Mouse (Mus musculus) megakaryocyte-erythroid progenitor cell, adult 5-6 weeks (primary cell): Measurements from ENCODE around the gene Ano1. TPM values are rescaled to one million over a fixed set of nuclear protein-coding genes. Genes with fewer than 3 reads are reported as not detected.

ENCODE experiments used
- ATAC-seq: replicated peaks from 2 replicates; pipeline ENCODE4 v1.8.0; 2016; ENCODE audit warnings: mild to moderate bottlenecking, inconsistent platforms; ENCODE audit not compliant: severe bottlenecking, poor library complexity, low FRiP score, low TSS enrichment
- total RNA-seq, 2 experiments: library from RNA; stranded (forward) in 1 of 2; stranded (reverse) in 1 of 2; fragments of 200-1000, 215-1000 nt in 1 of 2; fragments of >200 nt in 1 of 2; fragmentation: Nextera tagmentation in 1 of 2; gene quantifications; 2 replicates each; pipeline ENCODE4 v1.2.3; 2014 to 2017

The Ano1 gene
- 1.4 TPM in 1 of 2 replicates, not detected in the other for total RNA-seq (2014; fragmentation: Nextera tagmentation)
- not detected in 2 replicates for total RNA-seq (2017)

DNA sequence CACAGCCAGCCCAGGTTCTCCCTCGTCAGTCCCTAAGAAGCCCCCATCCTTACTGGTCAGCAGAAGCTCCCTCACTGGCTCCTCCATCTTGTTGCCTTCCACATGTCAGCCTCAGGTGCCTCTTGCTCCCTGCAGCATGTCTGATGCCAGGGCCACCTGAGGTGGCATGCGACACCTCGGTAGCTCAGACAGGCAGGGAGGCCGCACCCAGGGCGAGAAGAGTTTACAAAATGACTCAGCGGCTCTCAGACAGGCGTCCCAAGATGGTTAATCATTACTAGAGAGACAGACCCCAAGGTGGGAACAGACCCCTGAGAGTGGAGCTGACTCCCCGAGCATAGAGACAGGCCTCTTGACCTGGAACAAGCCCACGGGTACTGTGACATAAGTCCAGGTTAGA lies at the start of gene Ano1:
Gene Ano1 (minus strand): TSS at position 142 of the 400 bp plus-strand sequence.
- no peak for ATAC-seq

DNA sequence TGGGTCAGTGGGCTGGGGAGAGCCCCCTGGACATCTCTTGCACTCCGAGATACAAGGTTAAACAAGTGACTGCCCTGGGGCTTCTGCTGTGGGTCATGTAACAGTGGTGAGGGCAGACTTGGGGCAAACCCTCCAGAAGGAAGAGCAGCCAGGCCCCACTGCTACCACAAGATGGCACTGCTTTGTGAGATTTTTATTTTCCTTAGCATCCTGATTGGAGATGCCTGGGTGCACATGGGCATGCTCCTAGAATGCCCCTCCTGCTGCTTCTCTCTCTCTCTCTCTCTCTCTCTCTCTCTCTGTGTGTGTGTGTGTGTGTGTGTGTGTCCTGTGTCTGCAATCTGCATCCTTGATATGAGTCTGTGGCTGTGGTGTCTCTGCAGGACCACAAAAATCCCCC lies 46.7 kb upstream of the Ano1 start:
- peak; percentile 56; the same call in 1 of the 2 replicates for ATAC-seq

- no peak for ATAC-seq
Measured at GRCm38 (mm10) chr7:144796986-144797735, 45.4 kb upstream of the Ano1 start.

GRCm38 (mm10) chr7:144795976-144796474 lies 44.3 kb upstream of the Ano1 start:
- no peak for ATAC-seq

DNA sequence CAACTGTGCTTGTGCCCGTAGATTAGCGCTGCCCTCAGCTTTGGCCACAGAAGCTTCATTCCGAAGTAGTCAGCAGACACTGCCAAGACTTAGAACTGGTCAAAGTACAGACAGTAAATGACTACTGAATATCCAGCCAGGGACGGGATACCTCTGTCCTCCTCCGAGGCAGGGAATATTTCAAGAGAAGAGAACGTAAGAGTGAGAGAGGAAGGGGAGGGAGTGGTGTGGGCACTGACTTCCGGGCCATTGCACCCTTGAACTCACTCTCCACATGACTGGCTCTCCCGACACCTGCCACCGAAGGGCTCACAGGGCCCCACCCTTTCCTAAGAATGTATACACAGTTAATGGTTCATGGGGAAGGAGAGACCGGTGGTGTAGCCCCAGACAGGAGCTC lies 41.5 kb upstream of the Ano1 start:
- ATAC-seq = no peak

GRCm38 (mm10) chr7:144791426-144791825 lies 39.7 kb upstream of the Ano1 start:
- no peak for ATAC-seq

- no peak for ATAC-seq
Measured at GRCm38 (mm10) chr7:144789601-144790556, 38.1 kb upstream of the Ano1 start.

- ATAC-seq = peak; percentile 63
Measured at GRCm38 (mm10) chr7:144788631-144789030, 36.9 kb upstream of the Ano1 start.

DNA sequence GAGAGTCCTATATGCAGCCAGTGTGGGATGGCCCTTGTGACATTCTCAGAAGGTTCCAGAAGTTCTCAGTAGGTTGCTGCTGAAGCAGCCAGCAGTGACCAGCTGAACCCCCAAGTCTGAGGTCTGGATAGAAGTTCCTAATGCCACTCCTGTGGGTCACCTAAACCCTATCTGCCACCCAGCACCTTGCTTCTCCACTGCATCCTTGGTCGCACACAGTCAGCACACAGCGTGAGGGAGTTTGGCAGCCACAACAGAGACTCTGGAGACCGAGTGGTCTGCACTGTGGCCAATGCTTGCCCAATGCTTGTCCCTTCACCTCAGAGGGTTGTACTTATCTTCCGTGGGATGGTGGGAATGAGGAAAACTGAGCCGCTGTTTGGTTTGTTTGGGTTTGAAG lies 35.7 kb upstream of the Ano1 start:
- ATAC-seq = no peak

DNA sequence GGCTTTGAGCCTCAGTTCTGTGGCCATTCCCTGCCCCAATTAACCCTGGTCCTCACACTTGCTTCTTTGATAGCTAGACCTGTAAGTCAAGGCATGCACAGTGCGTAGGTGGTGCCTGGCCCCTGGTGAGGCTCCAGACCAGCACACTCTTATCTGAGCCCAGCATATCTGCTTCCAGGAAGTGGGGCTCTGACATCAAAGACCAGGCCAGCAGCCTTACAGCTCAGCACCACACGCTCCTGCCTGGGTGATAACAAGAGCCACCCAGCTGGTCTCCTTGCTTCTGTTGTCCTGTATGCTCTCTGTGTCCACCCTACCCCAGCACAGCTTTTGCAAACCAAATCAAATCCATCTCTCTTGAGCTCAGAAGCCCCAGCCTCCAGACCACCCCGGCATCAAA lies 34.8 kb upstream of the Ano1 start:
- peak; percentile 79 for ATAC-seq

- ATAC-seq = no peak
Measured at GRCm38 (mm10) chr7:144784176-144784575, 32.4 kb upstream of the Ano1 start.

DNA sequence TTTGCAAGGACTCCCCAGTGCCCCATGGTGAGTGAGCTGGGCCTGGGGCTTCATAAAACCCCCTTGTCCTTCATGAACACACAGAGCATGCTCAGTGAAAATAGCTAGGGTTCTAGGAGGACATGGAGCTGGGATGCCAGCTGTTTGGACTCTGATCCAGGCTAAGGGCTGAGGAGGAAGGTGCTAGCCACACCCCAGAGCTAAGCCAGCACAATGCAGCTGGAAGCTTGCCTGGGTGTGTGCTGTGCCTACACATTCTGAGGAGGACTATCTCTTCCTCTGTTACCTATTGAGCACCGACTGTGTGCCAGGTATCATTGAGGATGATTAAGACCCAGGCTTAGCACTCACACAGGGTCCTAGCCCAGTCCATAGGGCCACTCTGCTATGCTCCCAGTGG lies 30.6 kb upstream of the Ano1 start:
- ATAC-seq = no peak

DNA sequence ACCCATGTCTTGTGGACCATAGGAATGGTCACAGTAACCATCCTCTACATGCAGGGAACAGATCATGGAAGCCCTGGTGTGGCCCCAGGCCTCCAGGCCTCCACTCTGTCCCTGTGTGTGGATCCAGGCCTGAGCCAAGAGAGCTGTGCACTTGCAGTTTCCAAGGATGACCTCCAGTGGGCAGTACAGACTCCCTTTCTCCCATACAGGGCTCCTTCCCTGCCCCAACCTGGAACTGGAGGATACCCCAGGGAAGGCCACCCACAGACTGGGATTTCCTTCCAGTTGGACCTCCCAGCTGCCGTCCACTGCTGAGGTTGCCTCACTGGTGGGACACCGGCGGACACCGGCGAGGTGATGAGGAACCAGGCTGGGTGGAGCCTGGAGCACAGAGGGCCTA lies 29.6 kb upstream of the Ano1 start:
- peak; percentile 58 for ATAC-seq

- ATAC-seq = no peak
Measured at GRCm38 (mm10) chr7:144780190-144780589, 28.4 kb upstream of the Ano1 start.

GRCm38 (mm10) chr7:144779691-144780090 lies 27.9 kb upstream of the Ano1 start:
- no peak for ATAC-seq

GRCm38 (mm10) chr7:144777805-144778204 lies 26.0 kb upstream of the Ano1 start:
- ATAC-seq = no peak

GRCm38 (mm10) chr7:144775804-144776447 lies 24.2 kb upstream of the Ano1 start:
- peak; percentile 82 for ATAC-seq

GRCm38 (mm10) chr7:144775214-144775613 lies 23.4 kb upstream of the Ano1 start:
- ATAC-seq = no peak

DNA sequence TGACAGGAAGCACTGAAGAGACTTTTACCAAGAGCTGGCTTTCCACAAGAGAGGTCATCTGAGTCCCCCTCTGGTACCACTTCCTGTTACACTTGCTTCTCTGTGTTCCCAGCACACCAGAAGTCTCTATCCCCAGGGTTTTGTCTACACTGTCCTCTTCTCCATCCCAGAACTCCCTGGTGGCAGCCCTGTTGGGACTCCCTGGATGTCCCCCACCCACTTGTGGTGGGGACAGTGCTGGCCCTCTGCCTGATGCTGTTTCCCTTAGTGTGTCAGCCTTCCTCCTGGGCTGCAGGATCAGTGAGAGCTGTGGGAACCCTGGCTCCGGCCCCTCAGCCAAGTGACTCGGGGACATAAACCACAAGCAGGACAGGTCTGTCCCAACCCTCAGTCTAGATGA lies 22.5 kb upstream of the Ano1 start:
- no peak for ATAC-seq

DNA sequence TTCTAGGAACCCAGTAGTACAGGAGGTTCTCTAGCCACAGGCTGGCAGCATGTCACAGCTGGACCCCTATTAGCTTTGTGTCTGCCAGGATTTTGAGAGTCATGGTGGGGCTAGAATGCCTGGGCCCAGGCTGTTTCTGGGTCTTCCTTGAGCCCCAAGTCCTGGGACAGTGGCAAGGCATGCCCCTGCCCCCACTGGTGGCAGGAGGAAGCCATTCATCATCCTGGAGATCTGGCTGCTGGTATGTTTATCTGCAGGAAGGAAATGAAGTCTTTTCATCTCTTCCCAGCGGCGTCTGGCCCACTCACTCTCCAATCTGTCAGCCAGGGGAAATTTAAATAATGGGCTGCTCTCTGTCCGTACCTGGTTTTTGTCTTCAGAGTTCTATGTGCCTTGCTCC lies 18.3 kb upstream of the Ano1 start:
- no peak for ATAC-seq
